Mouse (Mus musculus) heart, embryonic 12.5 days (tissue): ENCODE measurements at regions not wholly inside any gene's neighbourhood (a gene's known extent, or its start where the extent isn't known, plus 50 kb on each side); places are given as distances from the start of the nearest gene placed in this dataset.
A peak's percentile ranks its signal among the peaks of the same experiment; 100 is the strongest.

Experiments used
- ATAC-seq: fragments of 200-750 bp; cut with Nextera tagmentation; 2 replicates; pipeline ENCODE4 v1.8.0; 2017; ENCODE audit warnings: moderate TSS enrichment, moderate library complexity; ENCODE audit not compliant: insufficient number of reproducible peaks, low FRiP score
- H3K27ac ChIP-seq: fragments of 300-500 bp; sonication (generic); 2 replicates; pipeline ENCODE4 v1.5.1; 2016; ENCODE audit warnings: mild to moderate bottlenecking, moderate library complexity; ENCODE audit not compliant: poor library complexity, severe bottlenecking
- H3K27me3 ChIP-seq: fragments of 300-500 bp; sonication (generic); replicated peaks from 2 replicates; pipeline ENCODE4 v1.6.1; 2016; ENCODE audit warnings: mild to moderate bottlenecking, moderate library complexity
- H3K36me3 ChIP-seq: fragments of 300-500 bp; sonication (generic); 2 replicates; pipeline ENCODE4 v1.6.1; 2016; ENCODE audit warnings: mild to moderate bottlenecking, moderate library complexity
- H3K4me1 ChIP-seq: fragments of 300-500 bp; sonication (generic); replicated peaks from 2 replicates; pipeline ENCODE4 v1.6.1; 2016; ENCODE audit warnings: mild to moderate bottlenecking
- H3K4me2 ChIP-seq: fragments of 300-500 bp; sonication (generic); 2 replicates; pipeline ENCODE4 v1.6.1; 2016; ENCODE audit warnings: mild to moderate bottlenecking, moderate library complexity
- H3K4me3 ChIP-seq: fragments of 300-500 bp; sonication (generic); 2 replicates; pipeline ENCODE4 v1.5.1; 2016; ENCODE audit warnings: mild to moderate bottlenecking
- H3K9ac ChIP-seq: fragments of 300-500 bp; sonication (generic); 2 replicates; pipeline ENCODE4 v1.6.1; 2016; ENCODE audit warnings: mild to moderate bottlenecking, moderate library complexity
- H3K9me3 ChIP-seq: fragments of 300-500 bp; sonication (generic); replicated peaks from 2 replicates; pipeline ENCODE4 v1.6.1; 2016; ENCODE audit warnings: mild to moderate bottlenecking, moderate library complexity
- WGBS: fragments of 180-500 bp; shearing (Covaris S2); methylation state at CpG from one replicate; pipeline ENCODE4 v1.1.7; 2016; 5-methylcytosine and 5-hydroxymethylcytosine counted together

GRCm38 (mm10) chr15:56027197-56027818, 1450.1 kb downstream of the Slc22a22 start:
- no peaks in the 10 kb centered on the region for H3K36me3 ChIP-seq
- no peaks in the 10 kb centered on the region for H3K27me3 ChIP-seq
- H3K27ac ChIP-seq = no peak overlapping the region
- no peak overlapping the region for H3K4me2 ChIP-seq
- WGBS = 40% methylated on average over 5 of the region's 5 CpGs
- ATAC-seq = no peak
- no peaks in the 10 kb centered on the region for H3K9me3 ChIP-seq
- H3K4me3 ChIP-seq = no peak overlapping the region
- H3K9ac ChIP-seq = no peak overlapping the region
- H3K4me1 ChIP-seq = no peaks in the 10 kb centered on the region

- Histone ChIP-seq H3K4me1 (no peaks in the 10 kb centered on the region), H3K27me3 (no peaks in the 10 kb centered on the region), H3K27ac (no peak overlapping the region), H3K36me3 (no peaks in the 10 kb centered on the region), H3K4me3 (no peak overlapping the region), H3K4me2 (no peak overlapping the region), H3K9me3 (no peaks in the 10 kb centered on the region), H3K9ac (no peak overlapping the region)
- no peak for ATAC-seq
- WGBS = 75% methylated on average over 1 of the region's 1 CpGs
Observed at GRCm38 (mm10) chr15:56024705-56025104, 1452.7 kb downstream of the Slc22a22 start.

GRCm38 (mm10) chr15:56023862-56024484, 1453.5 kb downstream of the Slc22a22 start:
- no peak overlapping the region for H3K4me3 ChIP-seq
- H3K36me3 ChIP-seq = no peaks in the 10 kb centered on the region
- WGBS = 82% methylated on average over 5 of the region's 5 CpGs
- no peaks in the 10 kb centered on the region for H3K27me3 ChIP-seq
- no peak overlapping the region for H3K27ac ChIP-seq
- ATAC-seq = no peak
- H3K4me1 ChIP-seq = no peaks in the 10 kb centered on the region
- no peaks in the 10 kb centered on the region for H3K9me3 ChIP-seq
- no peak overlapping the region for H3K9ac ChIP-seq
- H3K4me2 ChIP-seq = no peak overlapping the region

GRCm38 (mm10) chr15:56022315-56022714, 1455.1 kb downstream of the Slc22a22 start:
- no peak for ATAC-seq
- Histone ChIP-seq H3K9ac (no peak overlapping the region), H3K9me3 (no peaks in the 10 kb centered on the region), H3K4me2 (no peak overlapping the region), H3K4me3 (no peak overlapping the region), H3K27ac (no peak overlapping the region), H3K27me3 (no peaks in the 10 kb centered on the region), H3K36me3 (no peaks in the 10 kb centered on the region), H3K4me1 (no peaks in the 10 kb centered on the region)
- 81% methylated on average over 4 of the region's 4 CpGs for WGBS

GRCm38 (mm10) chr15:56018141-56018540, 1459.3 kb downstream of the Slc22a22 start:
- Histone ChIP-seq H3K4me1 (no peaks in the 10 kb centered on the region), H3K27me3 (no peaks in the 10 kb centered on the region), H3K36me3 (no peaks in the 10 kb centered on the region), H3K9me3 (no peaks in the 10 kb centered on the region), H3K4me3 (no peak overlapping the region), H3K9ac (no peak overlapping the region), H3K27ac (no peak overlapping the region), H3K4me2 (no peak overlapping the region)
- no peak for ATAC-seq
- 36% methylated on average over 1 of the region's 1 CpGs for whole genome bisulfite sequencing

GRCm38 (mm10) chr15:56017561-56017960, 1459.9 kb downstream of the Slc22a22 start:
- Histone ChIP-seq H3K36me3 (no peaks in the 10 kb centered on the region), H3K9me3 (no peaks in the 10 kb centered on the region), H3K4me1 (no peaks in the 10 kb centered on the region), H3K27me3 (no peaks in the 10 kb centered on the region), H3K27ac (no peak overlapping the region), H3K4me3 (no peak overlapping the region), H3K4me2 (no peak overlapping the region), H3K9ac (no peak overlapping the region)
- no peak for ATAC-seq
- WGBS = 79% methylated on average over 1 of the region's 1 CpGs

GRCm38 (mm10) chr15:56016070-56016469, 1461.4 kb downstream of the Slc22a22 start:
- ATAC-seq = no peak
- Histone ChIP-seq H3K36me3 (no peaks in the 10 kb centered on the region), H3K4me1 (no peaks in the 10 kb centered on the region), H3K27me3 (no peaks in the 10 kb centered on the region), H3K27ac (no peak overlapping the region), H3K9ac (no peak overlapping the region), H3K9me3 (no peaks in the 10 kb centered on the region), H3K4me2 (no peak overlapping the region), H3K4me3 (no peak overlapping the region)
- WGBS = 86% methylated on average over 1 of the region's 1 CpGs

- Histone ChIP-seq H3K4me1 (no peaks in the 10 kb centered on the region), H3K27me3 (no peaks in the 10 kb centered on the region), H3K9ac (no peak overlapping the region), H3K27ac (peak overlapping the region; percentile 72), H3K4me3 (no peak overlapping the region), H3K36me3 (no peaks in the 10 kb centered on the region), H3K9me3 (no peaks in the 10 kb centered on the region), H3K4me2 (no peak overlapping the region)
- 35% methylated on average over 8 of the region's 8 CpGs for WGBS
- ATAC-seq = peak; percentile 86
Observed at GRCm38 (mm10) chr15:56014059-56014620, 1463.3 kb downstream of the Slc22a22 start.

- Histone ChIP-seq H3K36me3 (no peaks in the 10 kb centered on the region), H3K9me3 (no peaks in the 10 kb centered on the region), H3K27ac (no peak overlapping the region), H3K4me3 (no peak overlapping the region), H3K27me3 (no peaks in the 10 kb centered on the region), H3K4me1 (0 out of 2 replicates have a peak, but pooled peaks cover 3% of the 10 kb centered on the region), H3K4me2 (no peak overlapping the region), H3K9ac (no peak overlapping the region)
- 80% methylated on average over 5 of the region's 5 CpGs for WGBS
- ATAC-seq = no peak
Observed at GRCm38 (mm10) chr15:56008603-56009174, 1468.7 kb downstream of the Slc22a22 start.

- WGBS = 85% methylated on average over 3 of the region's 3 CpGs
- Histone ChIP-seq H3K4me3 (no peak overlapping the region), H3K27ac (no peak overlapping the region), H3K27me3 (no peaks in the 10 kb centered on the region), H3K9ac (no peak overlapping the region), H3K4me2 (no peak overlapping the region), H3K36me3 (no peaks in the 10 kb centered on the region), H3K9me3 (no peaks in the 10 kb centered on the region), H3K4me1 (0 out of 2 replicates have a peak, but pooled peaks cover 3% of the 10 kb centered on the region)
- ATAC-seq = no peak
Observed at GRCm38 (mm10) chr15:56007376-56007775, 1470.0 kb downstream of the Slc22a22 start.

- H3K27ac ChIP-seq = no peak overlapping the region
- H3K36me3 ChIP-seq = no peaks in the 10 kb centered on the region
- no peak overlapping the region for H3K9ac ChIP-seq
- H3K4me3 ChIP-seq = no peak overlapping the region
- H3K4me2 ChIP-seq = no peak overlapping the region
- 68% methylated on average over 8 of the region's 8 CpGs for WGBS
- 0 out of 2 replicates have a peak, but pooled peaks cover 3% of the 10 kb centered on the region for H3K4me1 ChIP-seq
- no peaks in the 10 kb centered on the region for H3K27me3 ChIP-seq
- H3K9me3 ChIP-seq = no peaks in the 10 kb centered on the region
- no peak for ATAC-seq
Observed at GRCm38 (mm10) chr15:56005361-56005760, 1472.1 kb downstream of the Slc22a22 start.
